Mouse (Mus musculus) naive thymus-derived CD4-positive, alpha-beta T cell, adult 2 months (primary cell): Measurements from ENCODE around the gene Pfkm.
A peak's percentile ranks its signal among the peaks of the same experiment; 100 is the strongest.

ENCODE experiments used
- DNase-seq: peaks from one replicate; pipeline ENCODE4 v3.0.0-alpha.2; 2011; ENCODE audit warnings: low read depth

Pfkm gene

GRCm38 (mm10) chr15:98170917-98171316 is 78.5 kb downstream of the Pfkm start:
- DNase-seq: no peak

- no peak for DNase-seq
Measured at GRCm38 (mm10) chr15:98172113-98172512, 79.7 kb downstream of the Pfkm start.

GRCm38 (mm10) chr15:98173821-98174220 is 81.4 kb downstream of the Pfkm start:
- DNase-seq: peak; percentile 58

- DNase-seq: no peak
Measured at GRCm38 (mm10) chr15:98177320-98177719, 84.9 kb downstream of the Pfkm start.

- DNase-seq: no peak
Measured at GRCm38 (mm10) chr15:98180567-98181131, 88.3 kb downstream of the Pfkm start.

- DNase-seq: peak; percentile 74
Measured at GRCm38 (mm10) chr15:98181132-98181711, 88.8 kb downstream of the Pfkm start.
